Mouse (Mus musculus) adrenal gland (tissue): ENCODE measurements around the gene Ifna1.

Source experiments
- intact Hi-C: fragments of 180-260 bp; cut with DNase I; formaldehyde crosslinking; loops from one replicate; pipeline ENCODE4 v1.15.1; 2025

The Ifna1 gene

DNA sequence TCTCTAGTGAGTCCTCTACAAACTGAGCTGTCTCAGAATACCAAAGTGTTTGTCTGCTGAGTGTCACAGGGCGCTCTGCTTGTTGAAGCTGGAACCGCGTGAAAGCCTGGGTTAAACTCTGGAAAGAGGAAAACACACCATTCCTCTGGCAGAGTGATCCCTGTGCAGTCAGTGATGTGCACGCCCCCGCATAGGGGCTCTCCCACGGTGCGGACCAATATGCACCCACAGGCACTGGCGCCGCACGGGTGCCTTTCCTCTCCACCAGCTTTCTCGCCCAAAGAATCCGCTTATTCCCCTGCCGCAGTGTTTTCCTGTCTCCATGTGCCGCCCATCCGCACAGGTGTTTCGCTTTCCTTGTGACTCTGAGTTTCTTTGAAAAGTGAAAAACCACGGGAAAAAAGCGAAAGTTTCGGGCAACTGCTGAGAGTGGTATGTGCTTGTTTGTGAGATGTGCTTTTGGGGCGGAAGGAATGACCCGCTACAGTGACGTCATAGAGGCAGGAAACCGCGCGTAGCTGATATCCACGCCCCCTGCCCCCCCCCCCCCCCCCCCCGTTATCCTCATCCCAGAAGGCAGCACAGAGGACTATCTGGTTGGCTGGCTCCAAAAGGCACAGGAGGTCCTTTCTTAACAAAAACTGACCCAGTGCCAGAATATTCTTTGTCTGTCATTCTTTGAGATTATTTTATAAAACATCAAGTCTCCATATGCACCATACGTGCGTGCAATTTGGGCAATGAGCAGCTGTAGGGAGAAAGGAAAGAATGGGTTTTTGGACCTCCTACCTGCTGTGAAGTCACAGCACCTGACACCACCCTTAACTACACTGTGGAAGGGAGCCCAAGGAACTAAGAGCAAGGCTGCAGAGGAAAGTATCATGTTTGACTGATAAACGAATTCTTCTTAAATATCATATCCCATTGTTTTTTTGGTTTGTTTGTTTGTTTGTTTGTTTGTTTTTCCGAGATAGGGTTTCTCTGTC is 18.3 kb downstream of the Ifna1 start:
- intact Hi-C loops, result no loop called here

DNA sequence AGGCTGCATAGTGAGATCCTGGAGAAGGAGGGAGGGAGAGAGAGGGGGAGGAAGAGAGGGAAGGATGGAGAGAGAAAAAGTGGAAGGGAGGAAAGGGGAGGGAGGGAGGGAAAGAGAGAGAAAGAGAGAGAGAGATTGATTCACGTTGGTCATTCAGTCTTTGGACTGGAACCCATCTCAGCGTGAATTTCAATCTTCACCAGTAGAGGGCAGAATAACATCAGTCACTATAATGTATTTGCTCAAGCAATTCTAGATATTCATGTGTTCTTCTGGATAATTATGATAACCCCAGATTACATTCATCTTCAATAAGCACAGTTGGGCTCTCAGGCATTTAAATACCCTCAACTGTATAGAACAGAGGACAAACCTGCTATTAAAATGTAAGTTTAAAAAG is 22.8 kb downstream of the Ifna1 start:
- intact Hi-C loops, result loop anchor here (1.0 to 10.0 kb wide), 3 partner anchors 65 to 642 kb away; no protein-coding TSS in a partner anchor

DNA sequence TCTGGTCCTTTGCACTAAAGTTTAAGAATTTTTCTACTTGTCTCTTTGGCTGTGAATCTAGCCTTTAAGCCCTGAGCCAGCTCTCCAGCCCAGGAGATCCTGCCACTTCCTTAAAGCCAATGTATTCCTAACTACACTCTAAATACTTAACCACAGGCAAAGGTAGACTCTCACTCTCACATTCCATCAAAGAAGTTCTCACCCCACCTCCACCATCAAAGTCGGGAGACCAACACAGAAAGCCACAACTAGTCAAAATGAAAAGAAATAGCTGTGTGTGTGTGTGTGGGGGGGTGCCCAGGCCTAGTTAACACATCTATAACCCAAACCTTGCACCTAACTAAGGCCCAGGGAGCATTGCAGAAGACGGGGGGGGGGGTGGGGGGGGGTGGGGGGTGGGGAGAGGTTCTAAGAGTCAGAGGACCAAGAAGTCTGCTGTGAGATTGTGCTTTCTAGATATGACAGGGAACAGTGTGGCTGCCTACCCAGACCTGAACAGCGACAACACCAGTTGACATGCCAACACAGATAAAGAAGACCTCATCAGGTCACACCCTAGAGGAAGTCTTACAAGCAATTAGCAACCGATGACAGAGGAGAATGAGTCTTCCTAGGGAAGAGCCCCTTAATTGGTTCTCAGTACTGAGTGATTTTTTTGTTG is 25.7 kb downstream of the Ifna1 start:
- intact Hi-C loops, result loop anchor here (10.0 kb wide), 1 partner anchor 639 kb away; no protein-coding TSS in a partner anchor

DNA sequence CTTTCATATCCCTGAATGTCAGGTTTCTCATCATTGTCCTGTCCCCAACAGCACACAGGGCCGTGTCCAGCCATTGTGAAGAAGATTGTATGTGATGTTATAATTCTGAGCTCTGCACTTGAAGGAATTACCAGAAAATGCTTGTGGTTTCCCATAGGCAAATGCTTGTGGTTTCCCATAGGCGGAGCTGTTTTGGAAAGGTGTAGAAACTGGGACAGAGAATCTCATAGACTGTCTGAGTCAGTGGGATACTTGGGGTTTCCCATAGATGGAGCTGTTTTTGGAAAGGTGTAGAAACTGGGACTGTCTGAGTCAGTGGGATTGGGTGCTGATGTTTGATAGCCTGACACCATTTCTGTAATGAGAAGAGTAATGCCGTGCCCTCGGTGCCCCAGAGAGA is 26.6 kb downstream of the Ifna1 start:
- intact Hi-C loops, result loop anchor here (10.0 kb wide), 1 partner anchor 638 kb away; no protein-coding TSS in a partner anchor

DNA sequence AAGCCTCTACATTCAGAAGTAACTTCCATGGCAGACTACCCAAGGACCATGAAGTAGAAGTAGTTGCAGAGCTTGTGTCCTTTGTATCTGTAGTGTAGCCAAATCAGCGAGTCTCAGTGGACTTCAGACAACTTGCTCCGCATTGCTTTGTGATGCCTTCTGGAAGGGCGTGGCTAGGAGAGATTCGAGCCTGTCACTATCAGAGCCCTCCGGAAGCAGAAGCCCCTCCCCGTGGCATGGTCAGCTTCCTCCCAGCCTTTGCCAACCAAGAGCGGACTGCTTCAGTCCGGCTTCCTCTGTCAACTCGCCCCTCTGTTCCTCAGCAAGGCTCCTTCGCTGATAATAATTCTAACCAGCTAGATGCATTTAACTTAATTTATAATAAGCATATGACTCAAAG is 28.4 kb downstream of the Ifna1 start:
- intact Hi-C loops, result loop anchor here (10.0 kb wide), 1 partner anchor 637 kb away; no protein-coding TSS in a partner anchor

DNA sequence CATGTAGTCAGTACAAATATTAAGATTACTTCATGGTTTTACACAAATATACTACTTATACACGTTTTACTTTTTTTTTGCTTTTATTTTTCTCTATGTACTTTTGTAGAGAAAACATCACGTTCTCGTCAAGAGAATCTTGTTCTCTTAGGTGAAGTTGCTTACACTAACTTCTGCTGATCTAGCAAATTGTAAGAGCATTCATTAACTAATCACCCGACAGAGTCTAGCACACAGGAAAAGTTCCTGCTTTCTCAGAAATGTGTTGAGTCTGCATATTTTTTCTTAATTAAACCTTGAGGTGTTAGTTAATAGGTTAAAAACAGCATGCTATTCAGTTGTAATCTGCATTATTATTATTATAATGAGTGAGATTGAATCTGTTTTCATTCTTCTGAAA is 28.9 kb downstream of the Ifna1 start:
- intact Hi-C loops, result loop anchor here (10.0 kb wide), 1 partner anchor 636 kb away; no protein-coding TSS in a partner anchor

DNA sequence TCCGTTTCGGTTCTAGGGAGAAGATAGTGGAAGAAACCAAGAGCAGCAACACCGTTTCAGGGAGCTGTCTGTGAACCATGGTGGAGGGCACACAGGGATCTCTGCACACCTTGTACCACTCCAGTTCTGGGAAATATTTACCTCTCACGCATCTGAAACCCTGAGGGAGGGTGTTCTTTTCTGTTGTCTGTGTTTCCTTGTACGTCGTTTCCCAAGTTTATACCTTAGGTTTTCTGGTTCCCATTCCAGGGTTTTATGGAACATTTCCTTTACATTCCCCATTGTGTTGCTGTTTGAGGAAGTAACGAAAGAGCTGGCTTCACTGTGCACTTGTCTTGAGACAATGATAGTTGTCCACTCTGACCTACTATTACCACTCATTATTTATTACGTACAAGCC is 30.2 kb downstream of the Ifna1 start, which contains the start of gene Ifne:
Gene Ifne, minus strand, starts transcription at position 101 of the 400 bp plus-strand sequence.
- intact Hi-C loops, result no loop called here

DNA sequence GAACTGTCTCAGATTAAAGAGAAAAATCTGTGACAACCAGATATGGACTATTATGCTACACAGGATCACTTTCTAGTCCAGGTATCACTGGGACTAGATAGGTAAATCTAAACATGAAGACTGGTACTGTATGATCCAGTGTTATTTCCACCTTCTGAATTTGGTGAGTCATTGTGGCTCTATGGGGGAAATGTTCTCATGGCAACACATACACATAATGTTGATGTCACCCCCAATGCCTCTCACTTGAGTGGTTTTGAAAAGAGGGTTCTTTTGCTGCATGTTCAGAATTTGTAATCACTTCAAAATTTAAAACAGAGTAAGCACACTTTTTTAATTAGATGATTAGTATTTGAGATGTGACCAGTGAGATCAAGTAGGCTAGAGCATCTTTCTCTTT is 38.3 kb downstream of the Ifna1 start:
- intact Hi-C loops, result no loop called here

DNA sequence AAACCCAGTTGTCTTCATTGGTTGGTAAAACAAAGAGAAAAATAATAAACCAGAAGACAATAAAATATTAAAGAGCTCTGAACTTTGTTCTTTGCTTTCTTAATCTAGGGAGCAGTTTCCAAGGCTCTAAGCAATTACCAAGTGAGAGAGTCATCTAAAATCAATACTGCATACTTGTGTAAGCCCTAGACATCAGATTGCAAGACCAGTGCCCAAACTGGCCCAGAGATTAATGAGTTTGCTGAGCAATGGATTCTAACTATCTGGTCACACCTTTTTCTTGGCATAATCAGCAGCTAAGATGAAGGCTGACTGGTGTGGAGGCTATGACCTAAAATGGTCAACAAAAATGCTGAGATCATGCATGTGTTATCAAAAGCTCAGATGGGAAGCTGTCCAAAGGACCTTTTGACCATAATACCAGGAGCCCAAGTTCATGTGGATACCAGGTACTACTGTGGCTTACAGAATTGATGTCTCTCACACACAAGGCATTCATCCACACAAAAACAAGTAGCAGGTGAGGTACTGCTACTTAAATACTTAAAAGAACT is 43.4 kb downstream of the Ifna1 start:
- intact Hi-C loops, result no loop called here
